Mouse (Mus musculus) kidney, adult 2 months (tissue): ENCODE results near the gene Abcc9.

ENCODE experiments used
- CTCF ChIP-seq: fragments of 200-500 bp; conservative IDR thresholded peaks from 2 replicates; pipeline ENCODE4 v1.5.1; 2011; ENCODE audit warnings: low read depth, mild to moderate bottlenecking, control low read depth, low read length, moderate library complexity, mixed read lengths; ENCODE audit not compliant: insufficient read depth, insufficient read length
- POLR2A ChIP-seq: fragments of 200-500 bp; IDR thresholded peaks from one replicate; pipeline ENCODE4 v1.6.1; 2011; ENCODE audit warnings: low read depth, low read length, control low read depth

- no peak for TF ChIP-seq POLR2A
- TF ChIP-seq CTCF, result no peak
Measured at GRCm38 (mm10) chr6:142540131-142540530, 162.0 kb downstream of the Abcc9 start.
